Mouse (Mus musculus) testis, adult 2 months (tissue): ENCODE measurements around the gene Farp1. TPM values are rescaled to one million over a fixed set of nuclear protein-coding genes. Genes with fewer than 3 reads are reported as not detected.
A peak's percentile ranks its signal among the peaks of the same experiment; 100 is the strongest.

Experiments
- H3K27ac ChIP-seq: fragments of 200-500 bp; 2 replicates; pipeline ENCODE4 v1.5.1; 2012; ENCODE audit warnings: low read depth, low read length; ENCODE audit not compliant: control insufficient read depth, insufficient read depth
- H3K27me3 ChIP-seq: fragments of 200-500 bp; 2 replicates; pipeline ENCODE4 v1.6.1; 2012; ENCODE audit warnings: mild to moderate bottlenecking, low read length, moderate library complexity; ENCODE audit not compliant: control insufficient read depth, insufficient read depth
- H3K36me3 ChIP-seq: fragments of 200-500 bp; 2 replicates; pipeline ENCODE4 v1.6.1; 2012; ENCODE audit warnings: mild to moderate bottlenecking, low read length; ENCODE audit not compliant: control insufficient read depth, insufficient read depth
- H3K4me1 ChIP-seq: fragments of 200-500 bp; 2 replicates; pipeline ENCODE4 v1.6.1; 2012; ENCODE audit warnings: low read length; ENCODE audit not compliant: control insufficient read depth, insufficient read depth
- H3K4me3 ChIP-seq: fragments of 200-500 bp; 2 replicates; pipeline ENCODE4 v1.5.1; 2012; ENCODE audit warnings: low read depth, mild to moderate bottlenecking, low read length, moderate library complexity, mixed read lengths; ENCODE audit not compliant: control insufficient read depth
- CTCF ChIP-seq: fragments of 200-500 bp; IDR thresholded peaks from 2 replicates; pipeline ENCODE4 v1.5.1; 2012; ENCODE audit warnings: low read depth, mild to moderate bottlenecking, inconsistent platforms, low read length, moderate library complexity; ENCODE audit not compliant: control insufficient read depth, insufficient read depth, insufficient replicate concordance
- POLR2A ChIP-seq: fragments of 200-500 bp; IDR thresholded peaks from 2 replicates; pipeline ENCODE4 v1.6.1; 2012; ENCODE audit warnings: low read depth, mild to moderate bottlenecking, inconsistent platforms, low read length, moderate library complexity; ENCODE audit not compliant: control insufficient read depth
- polyA plus RNA-seq: library from polyadenylated mRNA; depleted of rRNA; stranded (reverse); fragments of >200 nt; gene quantifications from 2 replicates; pipeline ENCODE4 v1.2.3, GENCODE M21; 2012

Gene Farp1
- polyA plus RNA-seq, 1 experiment = 1.4 TPM

DNA sequence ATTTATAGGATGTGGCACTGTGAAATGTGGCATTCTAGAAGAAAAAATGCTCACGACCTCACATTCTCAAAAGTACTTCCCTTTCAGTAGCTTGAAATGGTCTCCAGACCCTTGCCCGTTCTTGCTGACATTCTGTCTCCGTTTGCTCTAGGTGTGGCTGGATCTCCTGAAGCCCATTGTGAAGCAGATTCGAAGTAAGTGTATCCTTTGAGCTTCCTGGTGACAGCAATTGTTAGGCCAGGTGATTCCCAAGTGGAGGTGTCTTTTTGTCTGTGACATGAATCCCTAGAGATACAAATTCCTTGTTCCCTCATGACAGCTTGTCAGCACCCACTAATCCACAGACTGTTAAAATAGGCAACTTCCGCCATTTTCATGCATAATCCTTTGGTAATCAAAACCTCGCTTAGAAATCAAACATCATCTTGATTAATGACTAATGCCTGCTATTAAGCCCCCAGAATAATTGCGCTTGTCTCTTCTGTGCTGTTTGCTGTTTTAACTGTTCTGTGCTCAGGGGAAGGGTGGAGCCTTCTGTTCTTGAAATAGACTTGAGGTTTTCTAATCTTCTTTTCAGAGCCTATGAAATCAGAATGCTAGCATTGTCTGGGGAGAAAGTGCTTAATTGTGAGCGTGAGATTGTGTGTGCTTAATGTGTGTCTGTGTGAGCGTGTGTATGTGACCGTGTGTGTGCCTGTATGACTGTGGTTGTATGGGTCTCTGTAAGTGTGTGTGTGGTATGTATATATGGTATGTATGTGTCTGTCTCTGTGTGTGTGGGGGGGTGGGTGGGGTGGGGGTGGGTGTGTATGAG, 184.4 kb downstream of the Farp1 start:
- Histone ChIP-seq H3K4me3 (no peak overlapping the region), H3K4me1 (no peaks in the 10 kb centered on the region), H3K36me3 (no peaks in the 10 kb centered on the region), H3K27me3 (no peaks in the 10 kb centered on the region), H3K27ac (no peak overlapping the region)
- TF ChIP-seq POLR2A (no peak), CTCF (no peak)

- Histone ChIP-seq H3K27ac (no peak overlapping the region), H3K4me1 (no peaks in the 10 kb centered on the region), H3K27me3 (no peaks in the 10 kb centered on the region), H3K36me3 (no peaks in the 10 kb centered on the region), H3K4me3 (no peak overlapping the region)
- TF ChIP-seq POLR2A (no peak), CTCF (no peak)
Observed at GRCm38 (mm10) chr14:121220040-121220322, 185.0 kb downstream of the Farp1 start.

- no peak overlapping the region for H3K27ac ChIP-seq
- no peaks in the 10 kb centered on the region for H3K4me1 ChIP-seq
- no peak overlapping the region for H3K4me3 ChIP-seq
- no peaks in the 10 kb centered on the region for H3K27me3 ChIP-seq
- TF ChIP-seq POLR2A (no peak), CTCF (peak; percentile 47; the same call in 1 of the 2 replicates)
- H3K36me3 ChIP-seq = no peaks in the 10 kb centered on the region
Observed at GRCm38 (mm10) chr14:121220723-121221122, 185.7 kb downstream of the Farp1 start.

DNA sequence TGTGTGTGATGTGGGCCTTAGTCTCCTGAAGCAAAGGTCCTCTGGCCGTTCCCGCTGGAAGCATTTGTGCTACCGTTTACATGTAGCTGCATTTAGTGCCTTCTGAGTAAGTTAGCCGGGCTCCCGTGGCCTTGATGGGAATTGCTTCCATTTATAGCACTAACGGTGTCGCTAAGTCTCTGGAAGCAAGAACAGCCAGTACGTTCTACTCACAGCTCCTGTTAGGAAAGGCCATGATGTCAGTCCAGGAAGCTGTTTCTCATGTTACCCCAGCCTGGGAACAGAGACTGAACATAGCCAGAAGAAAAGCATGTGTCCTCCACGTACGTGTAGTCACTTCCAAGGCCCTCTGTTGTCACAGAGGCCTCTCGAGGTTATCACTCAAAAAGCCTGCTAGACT, 190.8 kb downstream of the Farp1 start:
- TF ChIP-seq POLR2A (no peak), CTCF (no peak)
- H3K4me1 ChIP-seq = no peaks in the 10 kb centered on the region
- H3K27me3 ChIP-seq = no peaks in the 10 kb centered on the region
- H3K4me3 ChIP-seq = no peak overlapping the region
- H3K27ac ChIP-seq = no peak overlapping the region
- H3K36me3 ChIP-seq = no peaks in the 10 kb centered on the region

DNA sequence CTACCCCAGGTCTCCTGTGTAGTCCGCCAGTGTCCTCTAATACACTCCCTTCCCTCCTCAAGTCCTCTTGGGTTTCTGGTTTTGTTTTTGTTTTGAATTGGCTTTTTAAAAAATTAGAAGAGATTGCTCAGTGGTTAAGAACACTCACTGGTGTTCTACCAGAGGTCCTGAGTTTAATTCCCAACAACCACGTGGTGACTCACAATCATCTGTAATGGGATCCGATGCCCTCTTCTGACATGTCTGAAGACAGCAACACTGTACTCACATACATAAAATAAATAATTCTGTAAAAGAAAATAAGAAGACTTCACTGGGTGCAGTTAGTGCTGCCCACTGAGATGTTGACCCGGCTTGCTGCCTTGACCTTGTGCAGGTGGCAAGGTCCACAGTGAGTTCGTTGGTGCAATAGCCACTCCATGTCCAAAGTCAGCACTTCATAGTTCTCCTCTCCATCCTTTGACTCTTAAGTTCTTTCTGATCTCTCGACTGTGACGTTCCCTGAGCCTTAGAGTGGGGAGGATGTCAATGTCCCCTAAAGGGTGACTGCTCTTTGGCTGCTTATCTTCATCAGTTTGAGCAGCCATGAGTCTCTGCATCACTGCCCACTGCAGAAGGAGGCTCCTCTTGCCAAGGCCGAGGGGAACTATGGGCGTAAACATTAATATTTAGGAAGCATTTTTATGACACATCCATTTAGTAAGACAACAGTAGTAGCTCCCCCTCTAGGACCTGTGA, 194.2 kb downstream of the Farp1 start:
- Histone ChIP-seq H3K36me3 (no peaks in the 10 kb centered on the region), H3K27me3 (no peaks in the 10 kb centered on the region), H3K27ac (no peak overlapping the region), H3K4me3 (no peak overlapping the region), H3K4me1 (no peaks in the 10 kb centered on the region)
- TF ChIP-seq CTCF = no peak
- no peak for TF ChIP-seq POLR2A

GRCm38 (mm10) chr14:121231232-121231631, 196.2 kb downstream of the Farp1 start:
- no peaks in the 10 kb centered on the region for H3K27me3 ChIP-seq
- no peaks in the 10 kb centered on the region for H3K4me1 ChIP-seq
- H3K27ac ChIP-seq = no peak overlapping the region
- no peaks in the 10 kb centered on the region for H3K36me3 ChIP-seq
- TF ChIP-seq POLR2A = no peak
- TF ChIP-seq CTCF = no peak
- H3K4me3 ChIP-seq = no peak overlapping the region

DNA sequence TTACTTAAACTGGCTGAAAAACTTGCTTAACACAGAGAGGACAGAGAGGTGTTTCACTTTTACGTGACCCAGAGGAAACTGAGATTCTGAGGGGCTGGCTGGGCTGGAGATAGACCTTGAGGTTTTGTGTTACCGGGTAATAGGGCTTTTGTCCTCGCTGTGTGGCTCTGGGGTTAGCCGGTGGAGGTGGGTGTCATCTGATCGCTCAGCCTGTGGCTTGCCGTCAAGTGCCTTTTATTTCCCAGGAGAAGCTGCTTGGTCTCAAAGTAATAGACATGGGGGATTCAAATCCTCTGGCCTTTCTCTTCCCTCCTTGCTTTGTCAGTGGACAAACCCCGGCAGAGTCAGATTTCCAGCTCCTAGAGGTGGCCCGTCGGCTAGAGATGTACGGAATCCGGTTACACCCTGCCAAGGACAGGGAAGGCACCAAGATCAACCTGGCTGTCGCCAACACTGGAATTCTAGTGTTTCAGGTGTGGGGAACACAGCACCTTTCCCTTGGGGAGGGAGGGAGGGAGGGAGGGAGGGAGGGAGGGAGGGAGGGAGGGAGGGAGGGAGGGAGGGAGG, 199.8 kb downstream of the Farp1 start:
- Histone ChIP-seq H3K27ac (no peak overlapping the region), H3K4me3 (no peak overlapping the region), H3K36me3 (no peaks in the 10 kb centered on the region), H3K27me3 (no peaks in the 10 kb centered on the region), H3K4me1 (no peaks in the 10 kb centered on the region)
- no peak for TF ChIP-seq CTCF
- TF ChIP-seq POLR2A = no peak
